Mouse (Mus musculus) mouse trophoblast stem cell (cell line): ENCODE results near the gene Chga.

Source experiments
- in situ Hi-C, 2 experiments: fragments of 300-500 bp; cut with MseI, MboI; formaldehyde crosslinking; loops; 2 replicates in 1 of 2; 3 replicates in 1 of 2; pipeline ENCODE4 v1.15.1; 2025

The Chga gene

GRCm38 (mm10) chr12:102597466-102597865, 42.7 kb downstream of the Chga start:
- in situ Hi-C loops = no loop called here

DNA sequence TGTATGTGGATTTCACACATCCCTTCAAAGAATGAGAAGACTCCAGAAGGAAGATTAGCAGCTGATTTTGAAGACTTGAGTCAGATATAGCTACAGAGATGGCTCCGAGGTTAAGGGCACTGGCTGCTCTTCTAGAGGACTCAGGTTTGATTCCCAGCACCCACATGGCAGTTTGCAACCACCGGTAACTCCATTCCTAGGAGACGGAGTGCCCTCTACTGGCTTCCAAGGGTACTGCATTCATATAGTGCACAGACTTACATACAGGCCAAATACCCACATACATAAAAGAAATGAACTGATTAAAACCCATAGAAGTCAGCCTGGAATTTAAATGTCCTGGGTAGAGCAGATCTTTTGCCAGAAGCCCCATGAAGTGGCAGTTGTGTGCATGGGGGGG, 43.8 kb downstream of the Chga start:
- in situ Hi-C loops = no loop called here

DNA sequence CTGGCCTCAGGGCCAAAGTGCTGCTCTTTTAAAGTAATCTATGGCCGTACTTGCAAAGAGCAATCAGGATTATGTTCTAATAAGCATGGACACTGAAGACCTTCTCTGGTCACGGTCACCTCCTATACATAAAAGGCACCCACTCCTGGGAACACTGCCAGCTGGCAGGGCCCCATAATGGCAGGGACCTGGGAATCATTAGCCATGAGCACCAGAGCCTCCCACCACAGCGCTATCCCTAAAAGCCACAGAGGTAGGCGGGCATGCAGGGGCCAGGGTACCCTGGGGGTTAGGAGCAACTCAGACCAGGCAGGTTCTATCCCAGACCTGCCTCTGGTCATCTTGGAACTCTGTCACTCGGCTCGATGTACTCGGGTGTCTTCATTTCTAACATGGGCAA, 45.0 kb downstream of the Chga start:
- in situ Hi-C loops = no loop called here

- in situ Hi-C loops = no loop called here
Measured at GRCm38 (mm10) chr12:102600345-102600744, 45.6 kb downstream of the Chga start.

- in situ Hi-C loops = no loop called here
Measured at GRCm38 (mm10) chr12:102601847-102602246, 47.1 kb downstream of the Chga start.

DNA sequence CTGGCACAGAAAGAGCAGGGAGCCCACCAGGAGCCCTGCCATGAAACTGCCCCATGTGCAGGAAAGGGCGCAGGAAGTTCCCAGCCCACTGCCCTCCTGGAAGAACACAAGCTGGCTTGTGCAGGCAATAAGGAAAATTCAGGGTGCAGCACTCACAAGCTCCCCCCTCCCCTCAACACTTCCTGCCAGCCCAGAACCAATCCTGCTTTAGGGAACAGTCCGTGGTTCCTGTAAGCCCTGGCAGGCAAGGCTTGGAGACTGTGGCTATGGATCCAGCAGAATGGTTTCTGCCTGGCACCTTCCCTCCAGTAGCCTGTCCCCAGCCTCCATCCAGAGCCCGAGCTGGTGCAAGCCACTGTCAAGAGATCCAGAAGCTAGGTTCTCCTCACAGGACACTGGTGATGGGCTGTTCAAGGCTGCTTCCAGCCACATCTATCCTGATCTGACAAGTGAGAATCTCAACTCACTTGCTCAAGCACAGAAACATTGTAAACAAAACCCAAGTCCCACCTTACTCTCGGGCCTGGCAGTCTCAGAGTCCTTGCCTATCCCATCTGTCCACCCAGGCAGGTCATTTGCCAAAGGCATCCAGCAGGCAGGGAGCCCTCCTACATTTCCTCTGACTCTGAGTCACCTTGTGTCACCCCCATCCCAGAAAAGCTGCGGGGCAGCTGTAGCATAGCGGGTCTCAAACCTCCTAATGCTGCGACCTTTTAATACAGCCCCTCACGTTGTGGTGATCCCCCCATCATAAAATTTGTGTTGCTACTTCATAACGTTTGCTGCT, 47.7 kb downstream of the Chga start:
- in situ Hi-C loops = no loop called here

DNA sequence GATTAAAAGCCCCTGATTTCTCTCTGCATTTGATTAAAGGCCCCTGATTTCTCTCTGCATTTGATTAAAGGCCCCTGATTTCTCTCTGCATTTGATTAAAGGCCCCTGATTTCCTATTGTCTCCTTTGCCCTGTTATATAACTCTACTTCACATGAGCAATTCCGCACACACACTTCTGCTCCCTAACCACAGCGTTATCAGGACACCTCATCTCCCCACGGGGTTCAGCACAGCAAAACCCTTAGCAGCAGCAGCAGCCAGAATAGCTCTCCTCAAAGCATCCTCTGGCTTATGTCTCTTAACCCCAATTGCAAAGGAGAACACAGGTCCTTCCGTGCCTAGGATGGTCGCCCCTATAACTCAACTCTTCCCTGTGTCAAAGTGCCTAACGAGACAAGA, 50.8 kb downstream of the Chga start:
- in situ Hi-C loops = no loop called here

DNA sequence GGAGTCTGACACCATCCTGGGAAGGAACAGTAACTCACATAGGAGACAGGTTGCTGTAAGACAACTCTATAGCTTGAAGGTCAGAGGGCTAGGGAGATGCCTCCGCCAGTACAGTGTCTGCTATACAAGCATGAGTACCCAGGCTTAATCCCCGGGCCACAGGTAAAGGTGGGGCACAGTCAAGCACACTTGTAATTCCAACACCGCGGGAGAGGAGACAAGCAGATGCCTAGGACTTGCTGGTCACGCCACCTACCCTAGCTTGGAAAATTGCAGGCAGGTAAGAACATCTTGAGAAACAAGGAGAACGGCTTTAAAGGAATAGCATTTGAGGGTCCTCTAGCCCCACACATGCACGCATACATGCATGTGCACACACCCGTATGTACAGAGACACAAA, 52.3 kb downstream of the Chga start:
- in situ Hi-C loops = no loop called here

- in situ Hi-C loops = no loop called here
Measured at GRCm38 (mm10) chr12:102607808-102608517, 53.2 kb downstream of the Chga start.

GRCm38 (mm10) chr12:102610927-102611326, 56.2 kb downstream of the Chga start:
- in situ Hi-C loops = no loop called here

GRCm38 (mm10) chr12:102612431-102612830, 57.7 kb downstream of the Chga start:
- in situ Hi-C loops = no loop called here

- in situ Hi-C loops = no loop called here
Measured at GRCm38 (mm10) chr12:102613411-102613810, 58.6 kb downstream of the Chga start.
